Mouse (Mus musculus): ENCODE results near the gene Tymp. TPM values are rescaled to one million over a fixed set of nuclear protein-coding genes. Genes with fewer than 3 reads are reported as not detected.

Gene Tymp
- polyA plus RNA-seq (2012; rRNA removed), result 3.3 TPM in 2 replicates

- no peak for DNase-seq (ENCODE audit: extremely low spot score in 1 of 2, low spot score in 1 of 2)
Observed at GRCm38 (mm10) chr15:89376957-89377356, at the start of gene Tymp. Gene Tymp, minus strand, starts transcription at chr15:89377039.

- no peak for DNase-seq (ENCODE audit: extremely low spot score in 1 of 2, low spot score in 1 of 2)
Observed at GRCm38 (mm10) chr15:89425711-89426121, 48.9 kb upstream of the Tymp start, which contains the start of gene Cpt1b. Gene Cpt1b, minus strand, starts transcription at chr15:89425863.

GRCm38 (mm10) chr15:89424621-89425020 lies 47.8 kb upstream of the Tymp start:
- no peak for DNase-seq (ENCODE audit: extremely low spot score in 1 of 2, low spot score in 1 of 2)

- no peak for DNase-seq (ENCODE audit: extremely low spot score in 1 of 2, low spot score in 1 of 2)
Observed at GRCm38 (mm10) chr15:89421938-89422337, 45.1 kb upstream of the Tymp start.

- no peak for DNase-seq (ENCODE audit: extremely low spot score in 1 of 2, low spot score in 1 of 2)
Observed at GRCm38 (mm10) chr15:89415282-89415681, 38.4 kb upstream of the Tymp start.

GRCm38 (mm10) chr15:89410118-89410517 lies 33.3 kb upstream of the Tymp start, which contains the start of gene Syce3:
Gene Syce3, minus strand, starts transcription at chr15:89410503.
- DNase-seq (ENCODE audit: extremely low spot score in 1 of 2, low spot score in 1 of 2), result no peak

- DNase-seq (ENCODE audit: extremely low spot score in 1 of 2, low spot score in 1 of 2), result no peak
Observed at GRCm38 (mm10) chr15:89406691-89407090, 29.9 kb upstream of the Tymp start.

- DNase-seq (ENCODE audit: extremely low spot score in 1 of 2, low spot score in 1 of 2), result no peak
Observed at GRCm38 (mm10) chr15:89404831-89405623, 28.2 kb upstream of the Tymp start.

GRCm38 (mm10) chr15:89402471-89402870 lies 25.6 kb upstream of the Tymp start:
- no peak for DNase-seq (ENCODE audit: extremely low spot score in 1 of 2, low spot score in 1 of 2)

GRCm38 (mm10) chr15:89399716-89400115 lies 22.9 kb upstream of the Tymp start:
- no peak for DNase-seq (ENCODE audit: extremely low spot score in 1 of 2, low spot score in 1 of 2)

GRCm38 (mm10) chr15:89398146-89398545 lies 21.3 kb upstream of the Tymp start:
- no peak for DNase-seq (ENCODE audit: extremely low spot score in 1 of 2, low spot score in 1 of 2)

- DNase-seq (ENCODE audit: extremely low spot score in 1 of 2, low spot score in 1 of 2), result no peak
Observed at GRCm38 (mm10) chr15:89396883-89397282, 20.0 kb upstream of the Tymp start.

- DNase-seq (ENCODE audit: extremely low spot score in 1 of 2, low spot score in 1 of 2), result no peak
Observed at GRCm38 (mm10) chr15:89390081-89390480, 13.2 kb upstream of the Tymp start.

- DNase-seq (ENCODE audit: extremely low spot score in 1 of 2, low spot score in 1 of 2), result no peak
Observed at GRCm38 (mm10) chr15:89387127-89387526, 10.3 kb upstream of the Tymp start.

- no peak for DNase-seq (ENCODE audit: extremely low spot score in 1 of 2, low spot score in 1 of 2)
Observed at GRCm38 (mm10) chr15:89384617-89385016, 7.8 kb upstream of the Tymp start, which contains the start of gene Klhdc7b. Gene Klhdc7b, plus strand, starts transcription at chr15:89384917.

GRCm38 (mm10) chr15:89379429-89379828 lies 2.6 kb upstream of the Tymp start:
- DNase-seq (ENCODE audit: extremely low spot score in 1 of 2, low spot score in 1 of 2), result no peak

GRCm38 (mm10) chr15:89378831-89379401 lies 2.1 kb upstream of the Tymp start, which contains the start of gene Odf3b:
Gene Odf3b, minus strand, starts transcription at chr15:89379282.
- DNase-seq (ENCODE audit: extremely low spot score in 1 of 2, low spot score in 1 of 2), result no peak

GRCm38 (mm10) chr15:89377938-89378828 lies 1.3 kb upstream of the Tymp start:
- DNase-seq (ENCODE audit: extremely low spot score in 1 of 2, low spot score in 1 of 2), result no peak

GRCm38 (mm10) chr15:89377362-89377761 lies 523 bp upstream of the Tymp start:
- no peak for DNase-seq (ENCODE audit: extremely low spot score in 1 of 2, low spot score in 1 of 2)

GRCm38 (mm10) chr15:89376040-89376439 lies 799 bp downstream of the Tymp start:
- no peak for DNase-seq (ENCODE audit: extremely low spot score in 1 of 2, low spot score in 1 of 2)
